Mouse (Mus musculus): Measurements from ENCODE around the gene Gm17657. TPM values are rescaled to one million over a fixed set of nuclear protein-coding genes. Genes with fewer than 3 reads are reported as not detected.

Gm17657 gene
- polyA plus RNA-seq, 1 experiment from 2014 or later, result not detected

GRCm38 (mm10) chr17:29476461-29476860, 73.0 kb downstream of the Gm17657 start:
- H3K4me3 ChIP-seq (ENCODE audit: low read depth, low read length), result no peak overlapping the region
- 60% methylated on average over 4 of the region's 4 CpGs for WGBS (ENCODE audit: insufficient replicate concordance)

GRCm38 (mm10) chr17:29475142-29475541, 74.3 kb downstream of the Gm17657 start:
- Histone ChIP-seq H3K4me2 (ENCODE audit: low read depth, low read length) (no peak overlapping the region), H3K9ac (ENCODE audit: low read depth, low read length) (no peak overlapping the region), H3K4me1 (ENCODE audit: control insufficient read depth, low read depth, low read length) (peaks cover 13% of the 10 kb centered on the region), H3K4me3 (ENCODE audit: low read depth, low read length) (no peak overlapping the region), H3K27ac (ENCODE audit: low read length) (no peak overlapping the region), H3K27me3 (ENCODE audit: control insufficient read depth, insufficient read depth, low read depth, low read length) (no peaks in the 10 kb centered on the region), H3K36me3 (ENCODE audit: control insufficient read depth, insufficient read depth) (no peaks in the 10 kb centered on the region), H3K9me3 (replicated peaks; ENCODE audit: control insufficient read depth, low read length) (no peaks in the 10 kb centered on the region)
- WGBS (ENCODE audit: insufficient replicate concordance), result 67% methylated on average over 3 of the region's 3 CpGs
- ATAC-seq (ENCODE audit: low read depth), result no peak

More at GRCm38 (mm10) chr17:29476461-29476860, 73.0 kb downstream of the Gm17657 start:
- H3K27ac ChIP-seq (ENCODE audit: low read length), result no peak overlapping the region
- no peaks in the 10 kb centered on the region for H3K27me3 ChIP-seq (ENCODE audit: control insufficient read depth, insufficient read depth, low read depth, low read length)
- no peak overlapping the region for H3K4me2 ChIP-seq (ENCODE audit: low read depth, low read length)
- H3K9me3 ChIP-seq (replicated peaks; ENCODE audit: control insufficient read depth, low read length), result no peaks in the 10 kb centered on the region
- H3K4me1 ChIP-seq (ENCODE audit: control insufficient read depth, low read depth, low read length), result peaks cover 11% of the 10 kb centered on the region
- H3K9ac ChIP-seq (ENCODE audit: low read depth, low read length), result no peak overlapping the region
- H3K36me3 ChIP-seq (ENCODE audit: control insufficient read depth, insufficient read depth), result no peaks in the 10 kb centered on the region
- ATAC-seq (ENCODE audit: low read depth), result no peak

DNA sequence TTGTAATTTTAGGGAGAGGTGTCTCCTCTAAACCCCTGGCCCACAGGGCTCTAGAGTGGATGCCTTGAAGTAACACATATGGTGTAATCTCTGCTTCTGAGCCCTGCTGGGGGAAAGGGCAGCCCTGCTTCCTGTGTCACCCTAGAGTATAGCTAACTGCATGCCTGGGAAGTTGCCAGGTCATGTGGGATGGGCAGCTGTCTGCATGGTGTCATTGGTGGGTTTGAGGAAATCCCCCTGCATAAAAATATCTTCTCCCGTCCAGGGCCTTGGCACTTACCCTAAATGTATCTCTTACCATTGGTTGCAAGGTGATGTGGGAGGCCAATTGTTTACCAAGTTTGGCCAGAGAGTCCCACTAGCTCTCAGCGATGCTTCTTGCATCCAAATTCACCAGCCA, 75.4 kb downstream of the Gm17657 start:
- WGBS (ENCODE audit: insufficient replicate concordance), result 73% methylated on average over 2 of the region's 2 CpGs
- Histone ChIP-seq H3K4me2 (ENCODE audit: low read depth, low read length) (no peak overlapping the region), H3K36me3 (ENCODE audit: control insufficient read depth, insufficient read depth) (no peaks in the 10 kb centered on the region), H3K9ac (ENCODE audit: low read depth, low read length) (no peak overlapping the region), H3K4me3 (ENCODE audit: low read depth, low read length) (no peak overlapping the region), H3K9me3 (replicated peaks; ENCODE audit: control insufficient read depth, low read length) (no peaks in the 10 kb centered on the region), H3K4me1 (ENCODE audit: control insufficient read depth, low read depth, low read length) (peaks cover 14% of the 10 kb centered on the region), H3K27me3 (ENCODE audit: control insufficient read depth, insufficient read depth, low read depth, low read length) (peaks cover 9% of the 10 kb centered on the region), H3K27ac (ENCODE audit: low read length) (no peak overlapping the region)
- no peak for ATAC-seq (ENCODE audit: low read depth)

DNA sequence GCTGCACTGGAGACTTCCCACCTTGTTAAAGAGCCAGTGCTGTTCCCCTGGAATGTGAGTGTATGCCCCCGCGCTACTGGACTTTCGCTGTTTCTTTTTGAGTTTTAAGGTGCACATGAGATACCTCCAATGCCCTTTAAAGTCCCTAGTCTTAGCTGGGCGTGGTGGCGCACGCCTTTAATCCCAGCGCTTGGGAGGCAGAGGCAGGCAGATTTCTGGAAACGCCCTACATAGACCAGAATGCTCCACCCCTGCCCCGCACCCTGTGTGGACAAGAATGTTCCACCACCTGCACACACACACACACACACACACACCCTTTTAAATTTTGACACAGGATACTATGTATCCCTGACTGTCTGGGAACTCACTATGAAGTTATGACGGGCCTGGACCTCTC, 76.0 kb downstream of the Gm17657 start:
- Histone ChIP-seq H3K9ac (ENCODE audit: low read depth, low read length) (no peak overlapping the region), H3K36me3 (ENCODE audit: control insufficient read depth, insufficient read depth) (no peaks in the 10 kb centered on the region), H3K4me1 (ENCODE audit: control insufficient read depth, low read depth, low read length) (peaks cover 14% of the 10 kb centered on the region), H3K27me3 (ENCODE audit: control insufficient read depth, insufficient read depth, low read depth, low read length) (peaks cover 14% of the 10 kb centered on the region), H3K4me2 (ENCODE audit: low read depth, low read length) (no peak overlapping the region), H3K9me3 (replicated peaks; ENCODE audit: control insufficient read depth, low read length) (no peaks in the 10 kb centered on the region), H3K4me3 (ENCODE audit: low read depth, low read length) (no peak overlapping the region), H3K27ac (ENCODE audit: low read length) (no peak overlapping the region)
- WGBS (ENCODE audit: insufficient replicate concordance), result 83% methylated on average over 10 of the region's 10 CpGs
- ATAC-seq (ENCODE audit: low read depth), result no peak

Small RNAs within 50 kb of the gene (microRNA-seq; reads per million reads assigned to microRNA genes)
- not detected for gene Mir7667

Other genes with a start within 250 kb of the Gm17657 start
- gene Pi16, start 232.0 kb downstream of the Gm17657 start, polyA plus RNA-seq (2015; fragmentation: Nextera tagmentation; extraction: Ambion mirVana), result 2.0 and 2.6 TPM in 2 replicates
- gene Mtch1, start 201.7 kb downstream of the Gm17657 start, polyA plus RNA-seq (2015; fragmentation: Nextera tagmentation; extraction: Ambion mirVana), result 33.3 and 48.5 TPM in 2 replicates
- gene Fgd2, start 188.7 kb downstream of the Gm17657 start, polyA plus RNA-seq (2015; fragmentation: Nextera tagmentation; extraction: Ambion mirVana), result 7.7 and 8.1 TPM in 2 replicates
- gene Pim1, start 58.9 kb downstream of the Gm17657 start, polyA plus RNA-seq (2015; fragmentation: Nextera tagmentation; extraction: Ambion mirVana), result 74.7 and 80.0 TPM in 2 replicates
- 2.7 TPM in 2 replicates for gene Tbc1d22b, start 147 bp upstream of the Gm17657 start, polyA plus RNA-seq (2015; fragmentation: Nextera tagmentation; extraction: Ambion mirVana)
- 0.22 TPM in 1 of 2 replicates, not detected in the other for gene Tmem217, start 2.7 kb upstream of the Gm17657 start, polyA plus RNA-seq (2015; fragmentation: Nextera tagmentation; extraction: Ambion mirVana)
- gene Rnf8, start 65.2 kb upstream of the Gm17657 start, polyA plus RNA-seq (2015; fragmentation: Nextera tagmentation; extraction: Ambion mirVana), result 30.5 and 33.7 TPM in 2 replicates
- gene Gm28043, start 65.2 kb upstream of the Gm17657 start, polyA plus RNA-seq (2015; fragmentation: Nextera tagmentation; extraction: Ambion mirVana), result 1.3 TPM in 2 replicates
- gene Cmtr1, start 111.0 kb upstream of the Gm17657 start, polyA plus RNA-seq (2015; fragmentation: Nextera tagmentation; extraction: Ambion mirVana), result 58.4 and 62.0 TPM in 2 replicates
- 6.8 and 7.3 TPM in 2 replicates for gene Ccdc167, start 167.4 kb upstream of the Gm17657 start, polyA plus RNA-seq (2015; fragmentation: Nextera tagmentation; extraction: Ambion mirVana)